Mouse (Mus musculus) adrenal gland, adult 18-20 months (tissue): Measurements from ENCODE around the gene Nt5c3. TPM values are rescaled to one million over a fixed set of nuclear protein-coding genes. Genes with fewer than 3 reads are reported as not detected.
A peak's percentile ranks its signal among the peaks of the same experiment; 100 is the strongest.
"Not testable (repeated sequence)": the region's sequence is repeated elsewhere in the genome, so short reads cannot be mapped to it uniquely, and the experiment has no call there.

ENCODE experiments used
- DNase-seq, 2 experiments: peaks; one replicate each; pipeline ENCODE4 v3.0.0; 2021 to 2022; ENCODE audit warnings: low spot score in 2 of 2
- total RNA-seq, 2 experiments: library from RNA; stranded (reverse); gene quantifications; 1 replicate in 1 of 2; 2 replicates in 1 of 2; pipeline ENCODE4 v1.2.3; 2021

Nt5c3 gene
- total RNA-seq, 2 experiments from 2014 or later = 19.7 to 23.3 TPM

DNA sequence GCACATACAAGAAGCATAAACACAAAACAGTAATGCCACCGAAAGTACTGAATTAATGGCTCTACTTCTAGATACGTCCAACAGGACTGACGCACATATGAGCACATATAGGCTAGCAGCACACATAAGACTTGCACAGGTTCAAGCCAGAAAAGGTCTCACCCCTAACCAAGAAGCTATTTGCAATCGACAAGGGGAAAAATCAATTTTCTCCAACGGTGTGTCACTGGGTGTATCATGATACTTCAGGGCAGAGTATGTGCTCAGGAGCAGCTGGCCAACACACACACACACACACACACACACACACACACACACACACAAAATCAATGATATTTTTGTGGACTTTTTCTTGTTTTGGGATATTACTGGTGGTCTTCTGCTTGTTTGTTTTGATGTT is 18.2 kb downstream of the Nt5c3 start:
- no peak for DNase-seq

DNA sequence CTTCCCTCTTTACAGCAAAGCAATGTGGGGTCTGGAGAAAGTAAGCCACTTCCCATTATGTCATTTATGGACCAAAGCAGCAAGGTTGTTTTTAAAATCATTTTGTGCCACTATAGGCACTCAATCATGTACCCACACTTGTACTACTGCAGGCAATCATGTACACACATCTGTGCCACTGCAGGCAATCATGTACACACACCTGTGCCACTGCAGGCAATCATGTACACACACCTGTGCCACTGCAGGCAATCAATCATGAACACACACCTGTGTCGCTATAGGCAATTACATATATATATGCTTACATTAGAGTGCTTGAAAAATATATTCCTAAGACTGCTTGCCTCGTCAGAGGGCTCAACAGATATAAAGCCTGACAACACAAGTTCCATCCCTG is 18.8 kb downstream of the Nt5c3 start:
- DNase-seq = no peak

- DNase-seq = no peak
These were observed 19.4 kb downstream of the Nt5c3 start for GRCm38 (mm10) chr6:56904330-56904729.

DNA sequence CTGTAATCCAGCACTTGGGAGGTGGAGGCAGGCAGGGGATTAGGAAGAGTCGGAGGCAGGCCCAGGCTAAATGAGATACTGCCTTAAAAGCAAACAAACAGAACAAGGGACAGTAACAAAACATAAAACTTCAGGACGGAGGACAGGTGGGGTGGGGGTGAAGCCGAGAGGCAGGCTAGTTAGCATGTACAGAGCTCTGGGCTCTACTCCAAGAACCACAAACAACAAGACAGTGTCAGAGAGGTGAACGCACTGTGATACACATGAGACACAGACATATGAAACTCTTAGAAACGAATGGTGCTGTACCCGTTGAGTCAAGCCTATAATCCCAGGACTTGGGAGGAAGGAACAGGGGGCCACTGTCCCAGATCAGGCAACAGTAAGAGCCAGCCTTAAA is 19.9 kb downstream of the Nt5c3 start:
- DNase-seq = no peak

GRCm38 (mm10) chr6:56902606-56903520 is 20.9 kb downstream of the Nt5c3 start:
- DNase-seq = no peak

- DNase-seq = peak; percentile 45 to 53
These were observed 21.8 kb downstream of the Nt5c3 start for GRCm38 (mm10) chr6:56901824-56902386.

- no peak for DNase-seq
These were observed 22.4 kb downstream of the Nt5c3 start for GRCm38 (mm10) chr6:56901336-56901735.

- no peak for DNase-seq
These were observed 24.1 kb downstream of the Nt5c3 start for GRCm38 (mm10) chr6:56899601-56900000.

DNA sequence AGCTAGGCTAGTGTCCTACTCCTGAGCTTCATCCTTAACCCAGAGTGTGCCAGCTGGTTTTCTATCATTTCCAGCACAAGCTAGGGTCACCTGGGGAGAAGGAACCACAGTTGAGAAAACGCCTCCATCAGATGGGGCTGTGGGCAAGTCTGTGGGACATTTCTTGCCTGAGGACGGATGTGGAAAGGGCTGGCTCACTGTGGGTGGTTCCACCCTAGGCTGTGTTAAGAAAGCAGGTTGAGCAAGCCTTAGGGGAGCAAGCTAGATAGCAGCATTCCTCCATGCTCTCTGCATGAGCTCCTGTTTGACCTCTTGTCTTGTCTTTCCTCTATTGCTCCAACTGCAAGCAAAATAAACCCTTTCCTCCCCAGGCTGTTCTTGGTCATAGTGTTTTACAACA is 33.0 kb downstream of the Nt5c3 start:
- DNase-seq = no peak

GRCm38 (mm10) chr6:56888561-56888960 is 35.2 kb downstream of the Nt5c3 start:
- DNase-seq = no peak

DNA sequence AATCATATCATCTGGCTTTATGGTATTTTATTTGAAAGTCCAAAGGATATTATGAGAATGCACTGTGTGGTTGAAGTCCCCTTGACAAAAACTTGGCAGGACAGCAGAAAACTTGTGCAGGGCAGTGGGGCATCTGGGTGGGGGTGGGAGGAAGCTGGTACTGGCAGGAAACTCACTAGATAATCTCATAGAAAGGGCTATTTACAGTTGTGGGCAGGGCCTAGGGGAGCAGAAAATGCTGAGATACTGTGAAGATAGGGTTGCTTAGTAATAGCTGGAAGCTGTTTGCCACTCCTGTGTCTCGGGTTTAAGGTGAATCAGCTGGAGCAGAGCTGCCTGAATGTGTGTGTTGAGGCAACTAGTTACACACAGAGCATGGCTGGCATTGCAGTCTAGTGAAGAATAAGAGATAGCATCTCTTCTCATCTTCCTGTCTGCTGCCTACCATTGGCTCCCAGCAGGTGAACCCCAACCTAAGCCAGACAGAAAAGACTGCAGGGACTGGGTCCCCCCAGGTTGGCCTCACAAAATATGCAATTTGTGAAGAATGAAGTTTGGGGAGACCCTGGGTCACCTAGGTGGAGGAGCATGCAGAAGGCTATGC is 44.3 kb downstream of the Nt5c3 start:
- DNase-seq = no peak

DNA sequence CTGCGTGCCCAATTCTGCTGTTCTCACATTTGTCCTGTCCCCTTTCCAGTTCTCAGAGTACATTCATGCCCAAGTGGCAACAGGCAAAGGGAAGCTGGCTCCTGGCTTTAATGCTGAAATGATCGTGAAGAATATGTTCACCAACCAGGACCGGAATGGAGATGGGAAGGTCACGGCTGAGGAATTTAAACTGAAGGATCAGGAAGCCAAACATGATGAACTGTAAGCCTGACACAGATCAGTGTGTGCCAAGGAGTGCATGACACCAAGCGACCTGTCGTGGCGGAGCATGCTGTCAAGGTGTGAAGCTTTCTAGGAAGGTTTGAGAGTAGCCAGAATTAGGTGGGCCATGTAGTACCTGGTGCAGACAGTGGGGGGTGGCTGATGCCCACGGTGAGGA is 45.7 kb downstream of the Nt5c3 start:
- no peak for DNase-seq

DNA sequence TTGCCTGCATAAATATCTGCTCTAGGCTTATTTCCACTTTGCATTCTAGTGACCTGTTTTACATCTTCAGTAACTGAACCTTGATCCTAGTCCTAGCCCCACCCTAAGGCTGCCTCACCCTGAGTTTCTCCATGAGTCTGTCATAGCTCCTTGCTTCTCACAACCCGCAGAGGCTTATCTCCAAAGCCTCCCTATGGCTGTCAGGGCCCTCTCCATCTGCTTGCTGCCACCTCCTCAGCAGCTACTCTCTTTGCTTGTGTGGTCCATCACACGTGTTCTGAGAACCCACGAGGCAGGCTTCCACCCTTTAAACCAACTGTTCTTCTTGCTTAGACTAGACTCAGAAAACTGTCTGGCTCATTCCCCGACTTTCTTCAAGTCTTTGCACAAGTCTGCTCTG is 46.9 kb downstream of the Nt5c3 start:
- DNase-seq = no peak

DNA sequence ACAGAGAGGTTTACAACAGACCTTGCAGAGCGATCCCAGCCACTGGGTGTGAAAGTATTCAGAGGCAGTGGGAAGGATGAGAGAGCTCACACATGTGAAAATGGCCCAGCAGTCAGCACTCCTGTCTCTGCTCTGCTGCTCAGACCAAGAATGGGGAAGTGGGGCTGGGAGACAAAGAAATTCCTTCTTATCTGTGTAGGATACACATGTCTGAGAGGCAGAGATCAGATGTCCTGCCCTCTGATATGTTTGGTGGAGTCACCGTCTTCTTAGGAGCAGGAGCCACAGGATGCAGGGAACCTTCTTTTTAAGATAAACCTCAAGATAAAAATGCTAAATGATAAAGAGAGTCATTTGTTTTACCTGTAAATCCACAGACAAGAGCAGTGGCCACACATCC is 53.7 kb downstream of the Nt5c3 start:
- DNase-seq = no peak

DNA sequence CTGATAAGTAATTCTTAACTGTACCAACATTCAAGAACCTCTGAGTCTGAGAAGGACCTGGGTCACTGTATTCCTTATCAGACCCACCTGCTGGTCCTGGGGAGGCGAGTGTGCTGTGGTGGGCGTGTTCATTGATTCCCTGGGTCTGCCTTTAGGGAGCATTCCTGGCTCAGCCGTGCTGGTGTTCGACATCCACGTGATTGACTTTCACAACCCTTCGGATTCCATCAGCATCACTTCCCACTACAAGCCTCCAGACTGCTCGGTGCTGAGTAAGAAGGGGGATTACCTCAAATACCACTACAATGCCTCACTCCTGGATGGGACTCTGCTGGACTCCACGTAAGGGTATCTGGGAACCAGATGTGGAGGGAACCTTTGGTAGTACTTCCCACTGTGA is 55.2 kb downstream of the Nt5c3 start:
- DNase-seq = no peak

GRCm38 (mm10) chr6:56866899-56867298 is 56.8 kb downstream of the Nt5c3 start:
- not testable (repeated sequence) for DNase-seq

DNA sequence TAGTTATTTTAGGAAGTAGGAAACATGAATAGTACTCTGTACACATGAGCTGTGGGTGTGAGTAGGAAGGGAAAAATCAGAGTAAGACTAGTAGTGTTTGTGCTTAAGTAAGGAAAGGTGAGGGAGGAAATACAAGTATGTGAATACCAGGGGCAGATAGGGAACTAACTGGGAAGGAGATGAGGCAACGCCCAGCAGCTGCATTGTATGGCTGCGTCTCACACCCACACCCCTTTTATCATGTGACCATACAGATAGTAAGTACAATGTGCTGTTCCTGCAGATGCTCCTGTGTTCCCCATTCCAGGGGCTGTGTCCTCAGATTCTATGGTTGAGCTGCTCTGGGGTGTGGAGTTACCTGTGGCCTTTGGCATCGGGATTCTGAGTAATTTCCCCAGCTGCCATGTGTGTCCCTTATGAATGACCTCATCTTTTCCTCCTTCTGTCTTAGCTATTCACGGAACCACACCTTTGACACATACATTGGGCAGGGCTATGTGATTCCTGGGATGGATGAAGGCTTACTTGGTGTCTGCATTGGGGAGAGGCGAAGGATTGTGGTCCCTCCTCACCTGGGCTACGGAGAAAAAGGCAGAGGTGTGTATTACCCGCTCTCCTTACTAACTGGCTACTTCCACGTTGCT is 63.4 kb downstream of the Nt5c3 start:
- no peak for DNase-seq

GRCm38 (mm10) chr6:56856748-56857147 is 67.0 kb downstream of the Nt5c3 start:
- DNase-seq = no peak

GRCm38 (mm10) chr6:56854803-56855202 is 68.9 kb downstream of the Nt5c3 start:
- DNase-seq = no peak

- DNase-seq = no peak
These were observed 73.4 kb downstream of the Nt5c3 start for GRCm38 (mm10) chr6:56850315-56850714.

DNA sequence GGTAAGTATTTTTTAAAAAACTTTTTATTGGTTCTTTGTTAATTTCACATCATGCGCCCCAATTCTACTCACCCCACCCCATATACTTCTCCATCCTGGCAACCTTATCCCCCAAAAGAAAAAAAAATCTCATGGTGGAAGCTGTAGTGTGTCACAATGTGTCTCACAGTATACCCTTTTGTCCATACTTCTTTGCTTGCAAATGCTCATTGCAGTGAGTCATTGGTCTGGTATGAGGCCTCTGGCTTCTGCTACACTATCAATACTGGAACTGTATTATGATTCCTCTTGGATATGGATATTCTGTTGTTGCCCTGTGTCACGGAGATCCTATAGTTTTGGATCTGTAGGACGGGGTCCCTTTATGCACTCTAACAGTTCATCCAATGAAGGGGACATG is 74.8 kb downstream of the Nt5c3 start:
- no peak for DNase-seq

DNA sequence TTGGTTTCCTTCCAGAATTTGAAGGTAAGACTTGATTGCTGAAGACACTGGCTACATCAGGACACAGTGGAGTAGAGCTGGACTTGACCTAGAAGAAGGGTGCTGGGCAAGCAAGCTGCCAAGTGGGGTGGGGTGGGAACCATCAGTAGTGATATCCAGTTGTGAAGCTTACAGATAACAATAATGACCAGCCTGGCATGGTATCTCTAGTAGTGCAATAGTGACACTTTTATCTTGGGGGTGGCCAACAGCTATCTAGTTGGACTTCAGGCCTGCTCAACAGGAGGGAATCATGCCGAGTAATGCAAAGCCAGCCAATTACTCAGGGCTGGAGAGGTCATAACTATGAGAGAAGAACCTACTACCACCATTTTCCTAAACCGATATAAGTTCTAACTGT is 79.4 kb downstream of the Nt5c3 start:
- DNase-seq = no peak
